Mouse (Mus musculus): ENCODE measurements at regions not wholly inside any gene's neighbourhood (a gene's known extent, or its start where the extent isn't known, plus 50 kb on each side); places are given as distances from the start of the nearest gene placed in this dataset.

GRCm38 (mm10) chr12:57970163-57970562, 241.4 kb upstream of the Sstr1 start:
- TF ChIP-seq CTCF (IDR thresholded peaks at IDR 0.05; ENCODE audit: low read depth) (no peak), EP300 (optimal IDR thresholded peaks at IDR 0.05) (no peak)
